Mouse (Mus musculus): Measurements from ENCODE around the gene Galnt14. TPM values are rescaled to one million over a fixed set of nuclear protein-coding genes. Genes with fewer than 3 reads are reported as not detected.

Galnt14 gene
- polyA plus RNA-seq, 1 experiment from 2014 or later, result 0.32 TPM

GRCm38 (mm10) chr17:73474371-73474770, 235.9 kb downstream of the Galnt14 start:
- H3K9me3 ChIP-seq, result no peaks in the 10 kb centered on the region
- no peak overlapping the region for H3K4me2 ChIP-seq
- no peak for ATAC-seq (ENCODE audit: insufficient read depth, low FRiP score, low read depth)
- H3K4me3 ChIP-seq (replicated peaks), result no peak overlapping the region
- H3K4me1 ChIP-seq, result no peaks in the 10 kb centered on the region
- H3K36me3 ChIP-seq, result no peaks in the 10 kb centered on the region
- no peak overlapping the region for H3K27ac ChIP-seq
- no peaks in the 10 kb centered on the region for H3K27me3 ChIP-seq (replicated peaks)
- H3K9ac ChIP-seq, result no peak overlapping the region
- WGBS, result 45% methylated on average over 7 of the region's 7 CpGs

- H3K4me2 ChIP-seq, result no peak overlapping the region
- H3K9ac ChIP-seq, result no peak overlapping the region
- ATAC-seq (ENCODE audit: insufficient read depth, low FRiP score, low read depth), result no peak
- H3K36me3 ChIP-seq, result no peaks in the 10 kb centered on the region
- 68% methylated on average over 3 of the region's 3 CpGs for WGBS
- H3K27me3 ChIP-seq (replicated peaks), result no peaks in the 10 kb centered on the region
- no peak overlapping the region for H3K27ac ChIP-seq
- H3K4me1 ChIP-seq, result no peaks in the 10 kb centered on the region
- H3K9me3 ChIP-seq, result no peaks in the 10 kb centered on the region
- H3K4me3 ChIP-seq (replicated peaks), result no peak overlapping the region
Measured at GRCm38 (mm10) chr17:73473012-73473411, 237.2 kb downstream of the Galnt14 start.

GRCm38 (mm10) chr17:73460874-73461273, 249.4 kb downstream of the Galnt14 start:
- ATAC-seq (ENCODE audit: insufficient read depth, low FRiP score, low read depth), result no peak
- Histone ChIP-seq H3K9ac (no peak overlapping the region), H3K27ac (no peak overlapping the region), H3K36me3 (no peaks in the 10 kb centered on the region), H3K27me3 (replicated peaks) (no peaks in the 10 kb centered on the region), H3K9me3 (no peaks in the 10 kb centered on the region), H3K4me1 (no peaks in the 10 kb centered on the region), H3K4me3 (replicated peaks) (no peak overlapping the region), H3K4me2 (no peak overlapping the region)
- WGBS, result 81% methylated on average over 4 of the region's 4 CpGs

GRCm38 (mm10) chr17:73458741-73459140, 251.5 kb downstream of the Galnt14 start:
- H3K27ac ChIP-seq, result no peak overlapping the region
- no peaks in the 10 kb centered on the region for H3K27me3 ChIP-seq (replicated peaks)
- H3K9me3 ChIP-seq, result no peaks in the 10 kb centered on the region
- no peak overlapping the region for H3K9ac ChIP-seq
- ATAC-seq (ENCODE audit: insufficient read depth, low FRiP score, low read depth), result no peak
- 61% methylated on average over 4 of the region's 4 CpGs for WGBS
- H3K4me1 ChIP-seq, result no peaks in the 10 kb centered on the region
- H3K4me3 ChIP-seq (replicated peaks), result no peak overlapping the region
- H3K4me2 ChIP-seq, result no peak overlapping the region
- H3K36me3 ChIP-seq, result no peaks in the 10 kb centered on the region

GRCm38 (mm10) chr17:73456551-73456950, 253.7 kb downstream of the Galnt14 start:
- Histone ChIP-seq H3K27ac (no peak overlapping the region), H3K9ac (no peak overlapping the region), H3K4me1 (no peaks in the 10 kb centered on the region), H3K4me2 (no peak overlapping the region), H3K36me3 (no peaks in the 10 kb centered on the region), H3K9me3 (no peaks in the 10 kb centered on the region), H3K27me3 (replicated peaks) (no peaks in the 10 kb centered on the region), H3K4me3 (replicated peaks) (no peak overlapping the region)
- 75% methylated on average over 2 of the region's 2 CpGs for WGBS
- no peak for ATAC-seq (ENCODE audit: insufficient read depth, low FRiP score, low read depth)

GRCm38 (mm10) chr17:73453646-73454045, 256.6 kb downstream of the Galnt14 start:
- no peak overlapping the region for H3K27ac ChIP-seq
- H3K4me2 ChIP-seq, result no peak overlapping the region
- no peaks in the 10 kb centered on the region for H3K4me1 ChIP-seq
- H3K4me3 ChIP-seq (replicated peaks), result no peak overlapping the region
- no peaks in the 10 kb centered on the region for H3K27me3 ChIP-seq (replicated peaks)
- WGBS, result 71% methylated on average over 3 of the region's 3 CpGs
- H3K9ac ChIP-seq, result no peak overlapping the region
- ATAC-seq (ENCODE audit: insufficient read depth, low FRiP score, low read depth), result no peak
- H3K9me3 ChIP-seq, result no peaks in the 10 kb centered on the region
- no peaks in the 10 kb centered on the region for H3K36me3 ChIP-seq

- H3K9ac ChIP-seq, result no peak overlapping the region
- WGBS, result 80% methylated on average over 4 of the region's 4 CpGs
- H3K4me3 ChIP-seq (replicated peaks), result no peak overlapping the region
- no peak overlapping the region for H3K4me2 ChIP-seq
- H3K36me3 ChIP-seq, result no peaks in the 10 kb centered on the region
- H3K4me1 ChIP-seq, result no peaks in the 10 kb centered on the region
- H3K9me3 ChIP-seq, result no peaks in the 10 kb centered on the region
- ATAC-seq (ENCODE audit: insufficient read depth, low FRiP score, low read depth), result no peak
- no peaks in the 10 kb centered on the region for H3K27me3 ChIP-seq (replicated peaks)
- H3K27ac ChIP-seq, result no peak overlapping the region
Measured at GRCm38 (mm10) chr17:73452151-73452760, 258.0 kb downstream of the Galnt14 start.

- no peak overlapping the region for H3K4me2 ChIP-seq
Measured at GRCm38 (mm10) chr17:73449104-73449503, 261.1 kb downstream of the Galnt14 start.

More at GRCm38 (mm10) chr17:73449104-73449503, 261.1 kb downstream of the Galnt14 start:
- Histone ChIP-seq H3K27ac (no peak overlapping the region), H3K9ac (no peak overlapping the region), H3K9me3 (no peaks in the 10 kb centered on the region), H3K4me1 (no peaks in the 10 kb centered on the region), H3K27me3 (replicated peaks) (no peaks in the 10 kb centered on the region), H3K4me3 (replicated peaks) (no peak overlapping the region), H3K36me3 (no peaks in the 10 kb centered on the region)
- no peak for ATAC-seq (ENCODE audit: insufficient read depth, low FRiP score, low read depth)

Other genes starting within 250 kb of the Galnt14 start
- 4.7 and 4.8 TPM in 2 replicates for gene Ehd3, start 93.7 kb upstream of the Galnt14 start, polyA plus RNA-seq (2015; fragmentation: Nextera tagmentation; extraction: Ambion mirVana)
- 3.9 and 5.5 TPM in 2 replicates for gene Xdh, start 239.7 kb upstream of the Galnt14 start, polyA plus RNA-seq (2015; fragmentation: Nextera tagmentation; extraction: Ambion mirVana)